Mouse (Mus musculus) left cerebral cortex, adult 2 months (tissue): ENCODE data around the gene Rdh7. TPM values are rescaled to one million over a fixed set of nuclear protein-coding genes. Genes with fewer than 3 reads are reported as not detected.
"Not testable (repeated sequence)": the region's sequence is repeated elsewhere in the genome, so short reads cannot be mapped to it uniquely, and the experiment has no call there.

ENCODE experiments used
- DNase-seq, 2 experiments: peaks; one replicate each; pipeline ENCODE4 v3.0.0; 2021 to 2022; ENCODE audit warnings: low spot score in 2 of 2, mixed read lengths in 1 of 2; ENCODE audit errors: extremely low spot score in 1 of 2
- H3K27ac ChIP-seq: fragments of 200-600 bp; 2 replicates; pipeline ENCODE4 v1.8.1; 2022
- H3K4me3 ChIP-seq: fragments of 200-600 bp; 2 replicates; pipeline ENCODE4 v1.8.1; 2022
- CTCF ChIP-seq: fragments of 200-600 bp; IDR thresholded peaks from 2 replicates; pipeline ENCODE4 v1.8.1; 2022; ENCODE audit warnings: antibody characterized with exemption, mild to moderate bottlenecking, moderate library complexity
- intact Hi-C: fragments of 180-260 bp; cut with DNase I; formaldehyde crosslinking; loops from one replicate; pipeline ENCODE4 v1.15.1; 2025
- long read RNA-seq, 2 experiments: library from polyadenylated mRNA; stranded (forward); transcript quantifications; one replicate each; pipeline ENCODE4 v2.0.0; 2021; ENCODE audit warnings: borderline mapping rate in 2 of 2
- total RNA-seq, 2 experiments: library from RNA; stranded (reverse); gene quantifications; 2 replicates each; pipeline ENCODE4 v1.2.3; 2021

The Rdh7 gene
- total RNA-seq, result not detected
- long read RNA-seq, experiment 1, result 0 reads
- long read RNA-seq, experiment 2, result 0 reads

DNA sequence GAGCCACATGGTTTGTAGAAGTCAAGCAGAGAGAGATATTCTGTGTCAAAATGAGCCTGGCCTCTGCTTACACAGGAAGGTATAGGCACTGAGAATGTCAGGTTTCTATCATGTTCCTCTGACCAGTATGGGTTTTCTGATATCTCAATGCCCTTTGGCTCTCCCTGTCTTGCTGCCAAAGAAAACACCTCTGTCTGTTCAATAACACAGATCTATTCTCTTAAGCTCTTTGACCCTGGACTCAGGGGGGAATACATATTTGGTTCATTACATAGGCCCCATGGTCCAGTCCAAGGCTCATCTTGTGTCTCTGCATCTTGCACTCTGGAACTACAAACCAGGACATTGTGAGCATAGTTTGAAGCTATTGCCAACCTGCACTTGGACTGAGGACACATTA is at the start of gene Rdh7:
Rdh7 (minus strand) TSS at position 213 of the 400 bp plus-strand sequence.
- no peak for DNase-seq
- no peak within 1 kb of the TSS for H3K4me3 ChIP-seq
- no peak within 1 kb of the TSS for H3K27ac ChIP-seq
- intact Hi-C loops, result no loop called here
- TF ChIP-seq CTCF, result no peak

DNA sequence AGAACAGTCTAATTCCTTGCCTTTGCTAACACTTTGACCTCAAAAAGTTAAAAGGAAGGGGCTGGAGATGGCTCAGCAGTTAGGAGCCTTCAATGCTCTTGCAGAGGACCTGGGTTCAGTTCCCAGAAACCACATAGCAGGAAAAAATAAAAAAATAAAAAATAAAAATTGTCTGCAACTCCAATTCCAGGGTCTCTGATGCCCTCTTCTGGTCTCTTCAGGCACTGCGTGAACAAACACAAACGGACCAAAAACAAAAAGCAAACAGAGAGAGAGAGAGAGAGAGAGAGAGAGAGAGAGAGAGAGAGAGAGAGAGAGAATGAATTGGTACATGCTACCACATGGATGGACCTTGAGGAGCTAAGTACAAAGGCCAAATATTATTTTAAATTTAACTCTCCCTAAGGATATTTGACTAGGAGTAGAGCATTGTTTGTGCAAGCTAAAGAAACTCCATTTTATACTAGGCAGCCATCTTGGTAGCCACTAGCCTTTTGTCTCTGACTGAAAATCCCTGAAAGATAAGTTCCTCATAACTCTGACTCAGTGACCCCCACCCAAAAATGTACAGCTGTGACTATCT is 48.9 kb upstream of the Rdh7 start:
- Histone ChIP-seq H3K27ac (no peak overlapping the region), H3K4me3 (no peak overlapping the region)
- peak; percentile 66 for TF ChIP-seq CTCF
- intact Hi-C loops, result loop anchor here (2.0 to 5.0 kb wide), 3 partner anchors 65 to 297 kb away; no protein-coding TSS in a partner anchor
- peak; percentile 42 to 73 for DNase-seq

DNA sequence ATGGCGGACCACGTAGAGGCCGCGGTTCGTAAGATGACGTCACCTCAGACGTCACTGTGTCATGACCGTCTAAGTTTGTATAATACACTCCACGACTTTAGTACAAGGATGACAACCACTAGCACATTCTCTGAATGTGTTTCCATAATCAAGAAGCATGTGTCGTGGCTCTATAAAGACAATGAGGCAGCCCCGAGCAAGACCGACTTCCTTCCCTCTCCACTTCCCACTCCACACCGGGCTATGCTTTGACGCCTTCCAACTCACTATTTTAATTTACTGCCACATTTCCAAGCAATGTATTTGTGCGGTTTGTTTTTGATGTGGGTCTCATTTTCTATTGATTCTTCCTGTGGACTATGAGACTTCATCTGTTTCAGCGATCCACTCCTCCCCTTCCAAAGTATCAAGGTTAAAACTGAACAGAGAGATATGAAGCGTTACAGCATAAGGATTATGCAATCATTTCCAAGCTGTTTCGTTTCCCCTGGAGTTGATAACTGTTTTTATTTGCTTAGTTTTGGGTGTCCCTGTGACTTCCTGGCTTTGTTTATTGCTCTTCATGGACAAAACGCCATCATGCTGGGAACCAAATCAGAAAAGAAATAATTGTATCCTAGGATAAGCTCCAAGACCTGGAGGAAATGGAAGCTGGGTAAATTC is 48.3 kb upstream of the Rdh7 start:
- no peak for TF ChIP-seq CTCF
- Histone ChIP-seq H3K4me3 (no peak overlapping the region), H3K27ac (no peak overlapping the region)
- DNase-seq, result no peak
- intact Hi-C loops, result loop anchor here (1.0 to 5.0 kb wide), 3 partner anchors 64 to 260 kb away; no protein-coding TSS in a partner anchor

DNA sequence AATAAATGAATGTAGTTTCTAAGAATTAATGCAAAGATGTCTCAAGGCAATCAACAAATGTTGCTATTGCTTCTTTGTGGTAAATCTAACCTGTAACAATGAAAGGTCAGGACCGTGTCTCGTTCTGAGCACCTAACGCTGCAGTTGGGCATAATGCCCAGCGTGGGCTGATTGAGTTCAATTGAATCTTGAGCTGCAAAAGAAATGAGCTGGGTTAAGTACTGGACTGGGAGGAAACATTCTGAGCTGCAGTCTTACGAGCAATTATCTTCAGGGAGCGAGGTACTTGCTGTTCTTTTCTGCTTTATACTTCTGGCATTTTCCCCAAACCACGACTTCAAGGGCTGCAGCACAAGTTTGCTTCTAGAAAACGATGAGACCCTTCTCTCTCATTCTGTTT is 47.7 kb upstream of the Rdh7 start:
- Histone ChIP-seq H3K27ac (no peak overlapping the region), H3K4me3 (no peak overlapping the region)
- no peak for TF ChIP-seq CTCF
- DNase-seq, result no peak
- intact Hi-C loops, result loop anchor here (1.0 to 5.0 kb wide), 3 partner anchors 63 to 259 kb away; no protein-coding TSS in a partner anchor

DNA sequence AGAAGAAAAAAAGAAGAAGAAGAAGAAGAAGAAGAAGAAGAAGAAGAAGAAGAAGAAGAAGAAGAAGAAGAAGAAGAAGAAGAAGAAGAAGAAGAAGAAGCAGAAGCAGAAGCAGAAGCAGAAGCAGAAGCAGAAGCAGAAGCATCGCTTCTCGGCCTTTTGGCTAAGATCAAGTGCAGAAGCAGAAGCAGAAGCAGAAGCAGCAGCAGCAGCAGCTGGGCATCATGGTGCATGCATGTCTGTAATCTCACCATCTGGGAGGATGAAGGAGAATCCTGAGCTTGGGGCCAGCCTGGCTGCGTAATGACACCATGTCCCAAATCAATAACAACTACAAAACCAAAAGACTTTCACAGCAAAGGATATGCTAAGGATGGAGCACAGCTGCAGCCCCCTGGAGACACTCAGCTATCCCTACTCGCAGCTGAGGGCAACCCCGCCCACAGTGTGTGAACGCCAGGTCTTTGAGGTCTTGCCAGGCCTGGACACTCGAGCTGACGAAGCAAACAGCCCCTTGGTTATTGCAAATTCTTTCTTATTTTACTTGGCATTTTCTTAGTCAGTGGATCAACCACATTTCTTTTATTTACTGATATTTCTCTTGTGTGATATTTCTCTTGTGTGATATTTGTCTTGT is 43.8 kb upstream of the Rdh7 start:
- Histone ChIP-seq H3K27ac (no peak overlapping the region), H3K4me3 (no peak overlapping the region)
- DNase-seq, result no peak
- TF ChIP-seq CTCF, result no peak
- intact Hi-C loops, result no loop called here

DNA sequence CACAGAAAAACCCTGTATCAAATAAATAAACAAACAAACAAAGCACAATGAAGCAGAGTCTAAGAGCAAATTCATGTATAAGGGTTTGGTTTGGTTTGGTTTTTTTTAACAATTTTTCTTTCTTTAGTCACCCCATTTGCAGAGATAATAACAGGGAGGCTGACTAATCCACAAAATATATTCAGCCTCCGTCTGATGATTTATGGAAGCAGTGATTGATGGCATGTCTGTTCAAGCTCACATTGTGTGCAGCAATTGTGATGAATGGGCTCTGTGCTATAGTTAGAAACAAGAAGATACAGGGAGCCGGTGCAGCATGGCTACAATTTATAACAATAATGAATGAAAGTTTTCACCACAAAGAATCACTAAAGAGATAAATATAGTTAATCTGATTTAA is 39.1 kb upstream of the Rdh7 start:
- intact Hi-C loops, result no loop called here
- DNase-seq, result no peak
- H3K27ac ChIP-seq, result no peak overlapping the region
- H3K4me3 ChIP-seq, result no peak overlapping the region
- TF ChIP-seq CTCF, result no peak

DNA sequence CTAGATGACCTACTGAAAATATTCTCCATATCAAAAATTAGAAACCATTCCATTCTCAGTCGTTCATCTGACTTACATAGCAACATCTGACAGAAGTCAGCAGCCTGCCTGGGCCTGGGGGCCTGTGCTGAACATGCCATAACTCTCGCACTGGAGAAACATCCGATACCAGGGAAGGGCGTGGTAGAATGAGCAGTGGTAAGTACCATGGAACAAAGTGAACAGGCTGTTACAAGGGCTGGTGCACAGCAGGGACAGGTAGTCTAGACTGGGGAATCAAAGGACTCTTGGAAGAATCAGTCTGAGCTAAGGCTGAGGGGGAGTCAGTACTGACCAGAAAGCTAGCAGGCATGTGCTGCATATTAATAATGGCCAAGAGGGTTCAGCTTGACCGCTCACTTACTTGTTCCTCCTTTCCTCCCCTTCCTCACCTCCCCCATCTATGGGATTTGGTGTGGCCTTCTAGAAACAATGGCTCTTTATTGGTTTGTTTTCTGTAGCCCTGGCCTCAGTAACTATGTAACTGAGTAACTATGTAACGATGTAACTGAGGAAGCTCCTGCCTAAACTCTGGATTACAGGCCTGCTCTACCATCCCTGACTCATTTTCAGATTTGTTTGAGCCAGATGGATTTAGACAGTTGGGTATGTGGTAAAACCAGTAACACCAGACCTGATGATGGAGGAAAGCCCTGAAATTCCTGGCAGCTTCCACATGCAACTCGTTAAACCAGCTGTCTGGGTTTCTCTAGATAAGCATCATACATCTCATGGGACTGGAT is 36.2 kb upstream of the Rdh7 start:
- Histone ChIP-seq H3K27ac (no peak overlapping the region), H3K4me3 (no peak overlapping the region)
- intact Hi-C loops, result no loop called here
- DNase-seq, result no peak
- no peak for TF ChIP-seq CTCF

DNA sequence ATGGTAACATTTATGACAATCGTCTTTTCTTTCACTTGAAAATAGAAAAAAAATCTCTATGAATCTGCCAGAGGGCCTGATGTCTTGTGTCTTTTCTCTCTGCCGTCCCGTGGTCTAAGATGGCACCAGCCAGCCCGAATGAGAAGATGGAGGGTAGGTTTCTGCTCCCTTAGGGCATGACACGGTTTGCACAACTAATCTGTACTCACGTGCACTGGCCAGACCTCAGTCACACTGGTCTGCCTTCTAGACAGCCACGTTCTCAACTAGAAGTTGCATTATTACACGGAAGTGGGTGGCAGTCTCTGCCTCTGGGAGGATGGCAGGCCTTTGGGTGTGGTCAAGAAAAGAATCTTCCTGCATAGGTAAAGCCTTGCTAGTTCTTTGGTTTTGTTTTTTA is 34.4 kb upstream of the Rdh7 start:
- Histone ChIP-seq H3K27ac (no peak overlapping the region), H3K4me3 (no peak overlapping the region)
- no peak for TF ChIP-seq CTCF
- DNase-seq, result no peak
- intact Hi-C loops, result no loop called here

DNA sequence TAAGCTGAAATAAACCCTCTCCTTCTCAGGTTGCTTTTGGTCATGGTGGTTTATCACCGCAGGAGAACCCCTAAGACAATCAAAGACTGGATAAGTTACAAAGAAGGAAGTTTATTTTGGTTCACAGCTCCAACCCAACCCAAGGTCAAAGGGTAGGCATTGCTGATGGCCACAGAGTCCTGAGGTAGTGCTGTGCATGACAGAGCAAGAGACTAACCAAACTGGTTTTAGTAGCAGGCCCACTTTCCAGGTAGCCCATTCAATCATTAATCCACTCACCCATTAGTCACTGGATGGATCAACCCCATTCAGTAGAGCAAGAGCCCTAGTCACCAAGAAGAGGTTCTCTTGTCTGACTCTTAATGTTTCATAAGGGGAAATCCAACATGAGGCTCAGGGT is 33.6 kb upstream of the Rdh7 start:
- no peak for TF ChIP-seq CTCF
- intact Hi-C loops, result no loop called here

DNA sequence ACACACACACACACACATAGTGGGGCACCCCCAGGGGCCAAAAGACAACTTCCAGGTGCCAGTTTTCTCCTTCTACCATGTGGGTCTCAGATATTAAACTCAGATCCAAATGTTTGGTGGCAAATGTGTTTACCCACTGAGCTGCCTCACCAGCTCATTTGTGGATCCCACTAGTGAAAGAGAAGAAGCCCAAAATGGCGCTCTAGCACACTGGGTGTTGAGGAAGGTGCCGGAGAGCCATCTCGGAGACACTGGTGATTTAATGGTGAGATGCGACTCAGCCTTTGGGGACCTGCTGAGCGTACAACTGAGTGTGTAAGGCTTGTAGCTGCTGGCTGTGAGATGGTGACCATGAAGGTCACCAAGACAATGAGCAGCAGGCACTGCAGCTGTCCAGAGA is 29.0 kb upstream of the Rdh7 start:
- H3K27ac ChIP-seq, result no peak overlapping the region
- DNase-seq, result no peak
- H3K4me3 ChIP-seq, result no peak overlapping the region
- no peak for TF ChIP-seq CTCF
- intact Hi-C loops, result no loop called here

More for the DNA sequence above, 33.6 kb upstream of the Rdh7 start:
- no peak overlapping the region for H3K27ac ChIP-seq
- H3K4me3 ChIP-seq, result no peak overlapping the region
- no peak for DNase-seq

DNA sequence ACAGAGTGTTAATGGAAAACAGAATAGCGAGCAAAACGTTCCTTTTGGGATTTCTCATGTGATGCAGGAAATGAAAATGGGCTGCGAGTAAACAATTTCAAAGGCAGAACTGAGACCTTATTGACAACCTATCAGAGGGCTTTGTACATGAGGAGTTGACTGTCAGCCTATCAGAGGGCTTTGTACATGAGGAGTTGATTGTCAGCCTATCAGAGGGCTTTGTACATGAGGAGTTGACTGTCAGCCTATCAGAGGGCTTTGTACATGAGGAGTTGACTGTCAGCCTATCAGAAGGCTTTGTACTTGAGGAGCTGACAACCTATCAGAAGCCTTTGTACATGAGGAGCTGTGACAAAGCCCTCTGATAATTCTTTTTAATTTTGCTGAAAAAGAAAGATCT is 28.6 kb upstream of the Rdh7 start:
- H3K4me3 ChIP-seq, DNase-seq, H3K27ac ChIP-seq, intact Hi-C loops: not testable (repeated sequence)

DNA sequence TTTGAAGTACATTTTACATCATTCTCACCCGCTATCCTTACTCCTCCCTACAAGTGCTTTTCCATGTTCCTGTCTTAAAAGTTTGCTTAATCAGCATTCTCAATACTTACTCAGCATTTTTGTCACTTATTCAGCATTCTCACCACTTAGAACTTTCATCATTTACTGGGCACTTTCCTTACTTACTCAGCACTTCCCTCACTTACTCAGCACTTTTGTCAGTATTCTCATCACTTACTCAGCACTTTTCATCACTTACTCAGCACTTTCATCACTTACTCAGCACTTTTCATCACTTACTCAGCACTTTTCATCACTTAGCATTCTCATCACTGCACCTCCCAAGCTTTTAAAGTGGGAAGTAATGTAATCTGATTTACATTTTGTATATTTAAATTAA is 27.0 kb upstream of the Rdh7 start:
- Histone ChIP-seq H3K27ac (no peak overlapping the region), H3K4me3 (no peak overlapping the region)
- no peak for TF ChIP-seq CTCF
- no peak for DNase-seq
- intact Hi-C loops, result no loop called here
